Mouse (Mus musculus) left cerebral cortex, postnatal 36 days (tissue): ENCODE data around the gene Gopc. TPM values are rescaled to one million over a fixed set of nuclear protein-coding genes. Genes with fewer than 3 reads are reported as not detected.
A peak's percentile ranks its signal among the peaks of the same experiment; 100 is the strongest.

Experiments
- DNase-seq, 2 experiments: peaks; one replicate each; pipeline ENCODE4 v3.0.0; 2021 to 2022; ENCODE audit warnings: low spot score in 2 of 2, mixed read lengths in 1 of 2
- intact Hi-C: fragments of 180-260 bp; cut with DNase I; formaldehyde crosslinking; loops from one replicate; pipeline ENCODE4 v1.15.1; 2025
- total RNA-seq, 2 experiments: library from RNA; stranded (reverse); gene quantifications; 2 replicates each; pipeline ENCODE4 v1.2.3; 2021

Gene Gopc
- 10 to 100 TPM; 44.0 to 46.4 TPM for total RNA-seq

DNA sequence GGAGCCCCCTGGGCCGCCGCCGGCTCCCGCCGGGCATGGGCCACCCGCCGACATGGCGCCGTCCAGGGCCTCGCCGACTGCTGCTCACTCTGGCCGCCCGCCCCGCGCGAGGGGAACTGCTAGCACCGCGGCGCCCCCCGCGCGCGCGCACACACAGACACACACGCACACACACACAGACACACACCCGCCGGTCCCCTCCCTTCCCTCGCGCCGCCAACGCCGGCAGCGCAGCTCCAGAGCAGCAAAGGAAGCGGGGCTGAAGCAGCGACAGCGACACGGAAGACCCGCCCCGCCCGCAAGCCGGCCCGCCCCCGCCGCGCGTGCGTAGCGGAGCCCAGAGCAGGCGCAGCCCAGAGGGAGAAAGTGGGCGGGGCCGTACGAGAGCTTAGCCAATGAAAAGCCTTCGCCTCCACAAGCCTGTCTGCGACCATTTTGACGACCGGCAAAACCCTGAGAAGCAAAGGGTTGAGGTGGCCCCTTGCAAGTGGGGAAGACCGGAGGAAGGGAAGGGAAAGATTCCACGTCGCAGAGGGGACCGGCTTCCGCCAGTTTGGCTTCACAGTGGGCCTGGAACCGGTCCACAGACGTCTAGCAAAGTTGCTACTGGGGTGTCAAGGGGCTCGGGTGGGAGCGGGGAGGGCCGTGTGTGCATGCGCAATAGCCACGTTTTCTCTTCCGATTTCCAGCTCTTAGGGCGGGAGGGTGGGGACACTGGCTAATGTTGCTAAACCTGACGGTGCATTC is at the start of gene Gopc:
Gene Gopc, minus strand, starts transcription at position 280 of the 747 bp plus-strand sequence.
- intact Hi-C loops, result loop anchor here (1.0 to 5.0 kb wide), 3 partner anchors 35 to 165 kb away; partner anchors contain the start of genes Dcbld1 and Nus1
- peak; percentile 98 for DNase-seq

DNA sequence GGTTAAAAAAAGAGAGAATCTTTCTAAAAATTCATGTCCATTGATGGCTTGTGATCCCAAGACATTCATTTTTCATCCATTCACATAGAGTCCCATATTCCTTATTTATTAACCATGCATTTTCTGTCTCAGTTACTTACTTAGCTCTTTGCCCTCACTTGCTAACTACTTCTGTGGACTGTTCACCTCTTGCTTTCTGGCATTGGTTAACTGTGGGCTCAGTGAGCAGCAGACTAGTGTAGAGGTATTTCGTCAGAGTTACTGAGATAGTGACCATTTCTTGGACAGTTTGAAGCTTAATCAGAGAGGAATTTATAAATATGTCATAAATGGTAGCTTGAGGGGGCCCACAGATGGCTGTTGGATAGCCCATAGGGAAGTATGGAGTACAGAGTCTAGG is 49.0 kb upstream of the Gopc start:
- no peak for DNase-seq
- intact Hi-C loops, result no loop called here

GRCm38 (mm10) chr10:52427634-52428415 is 45.9 kb upstream of the Gopc start:
- intact Hi-C loops, result no loop called here
- DNase-seq, result no peak

- no peak for DNase-seq
- intact Hi-C loops, result no loop called here
These were observed 44.5 kb upstream of the Gopc start for GRCm38 (mm10) chr10:52426314-52426980.

- intact Hi-C loops, result no loop called here
- DNase-seq, result no peak
These were observed 41.2 kb upstream of the Gopc start for GRCm38 (mm10) chr10:52423097-52423496.

GRCm38 (mm10) chr10:52421716-52422115 is 39.8 kb upstream of the Gopc start:
- intact Hi-C loops, result no loop called here
- DNase-seq, result no peak

DNA sequence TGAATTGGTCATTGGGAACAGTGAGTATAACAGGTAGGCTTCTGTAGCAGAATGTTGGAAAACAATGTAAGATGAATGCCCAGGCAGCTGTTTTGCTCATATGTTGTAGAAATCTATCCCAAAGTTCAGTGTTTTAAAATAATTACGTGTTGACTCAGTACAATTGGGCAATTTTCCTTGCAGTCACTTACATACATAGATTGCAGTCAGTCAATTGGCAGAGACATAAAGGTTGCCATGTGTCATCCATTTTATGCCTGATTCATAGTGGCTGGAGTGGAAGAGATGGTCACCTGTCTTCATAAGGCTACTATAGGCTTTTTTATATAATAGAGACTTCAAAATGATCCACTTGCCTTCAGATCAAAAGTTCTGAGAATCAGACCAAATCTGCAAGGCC is 38.6 kb upstream of the Gopc start:
- intact Hi-C loops, result no loop called here
- DNase-seq, result no peak

DNA sequence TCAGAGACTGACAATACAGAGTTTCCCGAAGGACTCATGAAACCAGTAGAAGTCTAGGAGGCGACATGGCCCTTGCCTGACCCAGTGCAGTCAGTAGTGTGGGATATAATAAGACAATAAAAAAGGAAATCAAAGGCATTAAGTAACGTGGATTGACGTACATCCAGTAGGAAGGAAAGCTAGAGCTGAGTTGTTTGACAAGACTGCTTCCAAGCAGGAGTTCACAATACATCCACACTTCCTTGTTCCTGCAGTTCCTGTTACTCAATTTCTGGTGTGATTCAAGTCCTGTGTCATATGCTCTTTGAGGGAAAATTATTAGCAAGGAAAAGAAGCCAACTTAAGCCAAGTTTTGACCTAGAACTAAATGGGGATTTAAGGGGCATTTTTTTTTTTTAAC is 37.5 kb upstream of the Gopc start:
- intact Hi-C loops, result loop anchor here (5.0 kb wide), 1 partner anchor 273 kb away; the partner anchor contains the start of gene Slc35f1
- no peak for DNase-seq

GRCm38 (mm10) chr10:52418931-52419330 is 37.0 kb upstream of the Gopc start:
- intact Hi-C loops, result loop anchor here (5.0 kb wide), 1 partner anchor 273 kb away; the partner anchor contains the start of gene Slc35f1
- no peak for DNase-seq

- DNase-seq, result no peak
- intact Hi-C loops, result loop anchor here (2.0 to 5.0 kb wide), 2 partner anchors 35 to 274 kb away; partner anchors contain the start of genes Gopc and Slc35f1
These were observed 36.3 kb upstream of the Gopc start for GRCm38 (mm10) chr10:52417998-52418860.

DNA sequence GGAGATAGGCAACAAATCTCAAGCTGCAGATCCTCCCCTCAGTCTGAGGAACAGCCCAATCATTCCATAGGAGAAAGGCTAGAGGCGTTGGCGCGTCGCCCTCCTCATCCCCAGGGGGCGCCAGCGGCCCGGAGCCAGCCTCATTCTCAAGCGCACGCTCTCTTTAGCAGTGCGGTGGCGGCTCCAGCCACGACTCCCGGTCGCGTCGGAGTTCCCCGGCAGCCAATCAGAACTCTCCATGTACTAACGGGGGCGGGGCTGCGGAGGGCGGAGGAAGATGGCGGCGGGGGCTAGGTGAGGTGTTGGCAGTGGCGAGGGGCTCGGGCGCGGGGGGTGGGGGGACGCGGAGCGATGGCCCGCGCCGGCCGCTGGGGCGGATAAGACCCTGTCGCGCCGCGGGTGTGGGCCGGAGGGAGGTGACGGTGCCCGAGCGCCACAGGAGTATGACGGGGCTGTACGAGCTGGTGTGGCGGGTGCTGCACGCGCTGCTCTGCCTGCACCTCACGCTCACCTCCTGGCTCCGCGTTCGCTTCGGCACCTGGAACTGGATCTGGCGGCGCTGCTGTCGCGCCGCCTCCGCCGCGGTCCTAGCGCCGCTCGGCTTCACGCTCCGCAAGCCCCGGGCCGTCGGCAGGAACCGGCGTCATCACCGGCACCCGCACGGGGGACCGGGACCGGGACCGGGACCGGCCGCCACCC is 35.5 kb upstream of the Gopc start, which contains the start of gene Nus1:
Gene Nus1, plus strand, starts transcription at position 249 of the 699 bp plus-strand sequence.
- intact Hi-C loops, result loop anchor here (2.0 to 5.0 kb wide), 2 partner anchors 35 to 275 kb away; partner anchors contain the start of genes Gopc and Slc35f1
- DNase-seq, result peak; percentile 96 to 97

DNA sequence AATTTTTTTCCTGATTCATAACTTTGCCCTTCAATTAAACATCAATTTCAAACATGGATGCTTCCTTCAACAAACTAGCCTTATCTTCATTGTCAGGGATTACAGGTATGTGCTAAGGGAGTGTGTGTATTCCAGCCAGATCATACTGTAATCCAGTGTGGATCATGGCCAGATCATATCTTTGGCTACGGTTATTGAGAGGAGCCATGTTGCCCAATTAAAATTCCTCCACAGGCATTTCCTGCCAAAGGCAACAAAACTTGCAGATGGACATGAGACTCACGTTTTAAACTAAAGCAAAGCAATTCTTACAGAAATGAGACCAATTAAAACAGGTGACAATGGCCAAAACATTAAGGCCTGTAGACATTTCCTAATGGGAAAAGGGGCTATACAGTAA is 34.5 kb upstream of the Gopc start:
- DNase-seq, result no peak
- intact Hi-C loops, result loop anchor here (2.0 to 5.0 kb wide), 2 partner anchors 34 to 276 kb away; partner anchors contain the start of genes Gopc and Slc35f1

DNA sequence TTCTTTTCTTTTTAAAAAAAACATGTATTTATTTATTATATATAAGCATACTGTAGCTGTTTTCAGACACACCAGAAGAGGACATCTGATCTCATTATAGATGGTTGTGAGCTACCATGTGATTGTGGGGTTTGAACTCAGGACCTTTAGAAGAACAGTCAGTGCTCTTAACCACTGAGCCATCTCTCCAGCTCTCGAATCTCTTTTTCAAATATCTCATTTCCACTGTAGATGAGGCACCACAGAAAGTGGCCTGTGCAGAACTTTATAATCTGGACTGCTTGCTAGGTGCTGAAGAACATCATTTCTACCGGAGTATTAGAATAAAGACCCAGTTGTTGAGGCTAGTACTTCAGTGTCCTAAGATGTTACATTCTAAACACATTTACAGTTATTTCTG is 33.1 kb upstream of the Gopc start:
- no peak for DNase-seq
- intact Hi-C loops, result loop anchor here (5.0 kb wide), 1 partner anchor 277 kb away; the partner anchor contains the start of gene Slc35f1

GRCm38 (mm10) chr10:52407526-52407925 is 25.6 kb upstream of the Gopc start:
- intact Hi-C loops, result no loop called here

GRCm38 (mm10) chr10:52405160-52405559 is 23.2 kb upstream of the Gopc start:
- intact Hi-C loops, result no loop called here
- DNase-seq, result no peak

More at GRCm38 (mm10) chr10:52407526-52407925, 25.6 kb upstream of the Gopc start:
- no peak for DNase-seq

GRCm38 (mm10) chr10:52399722-52400121 is 17.8 kb upstream of the Gopc start:
- DNase-seq, result no peak
- intact Hi-C loops, result no loop called here

- intact Hi-C loops, result no loop called here
These were observed 16.8 kb upstream of the Gopc start for GRCm38 (mm10) chr10:52398715-52399114.

GRCm38 (mm10) chr10:52396647-52397046 is 14.7 kb upstream of the Gopc start:
- DNase-seq, result no peak
- intact Hi-C loops, result no loop called here

More at GRCm38 (mm10) chr10:52398715-52399114, 16.8 kb upstream of the Gopc start:
- no peak for DNase-seq
